Mouse (Mus musculus) limb, embryonic 13.5 days (tissue): Measurements from ENCODE around the gene Ces2f. TPM values are rescaled to one million over a fixed set of nuclear protein-coding genes. Genes with fewer than 3 reads are reported as not detected.
"Not testable (repeated sequence)": the region's sequence is repeated elsewhere in the genome, so short reads cannot be mapped to it uniquely, and the experiment has no call there.

ENCODE experiments used
- ATAC-seq: fragments of 200-750 bp; cut with Nextera tagmentation; 2 replicates; pipeline ENCODE4 v1.8.0; 2017; ENCODE audit warnings: low read depth, moderate number of reproducible peaks, moderate TSS enrichment; ENCODE audit not compliant: low FRiP score
- H3K27ac ChIP-seq: fragments of 300-500 bp; sonication (generic); 2 replicates; pipeline ENCODE4 v1.5.1; 2015; ENCODE audit warnings: inconsistent platforms, mild to moderate bottlenecking, moderate library complexity
- H3K27me3 ChIP-seq: fragments of 300-500 bp; sonication (generic); 2 replicates; pipeline ENCODE4 v1.6.1; 2015; ENCODE audit warnings: mild to moderate bottlenecking, inconsistent platforms
- H3K36me3 ChIP-seq: fragments of 300-500 bp; sonication (generic); 2 replicates; pipeline ENCODE4 v1.6.1; 2015; ENCODE audit warnings: inconsistent platforms, mild to moderate bottlenecking, moderate library complexity
- H3K4me1 ChIP-seq: fragments of 300-500 bp; sonication (generic); 2 replicates; pipeline ENCODE4 v1.6.1; 2015; ENCODE audit warnings: inconsistent platforms
- H3K4me2 ChIP-seq: fragments of 300-500 bp; sonication (generic); replicated peaks from 2 replicates; pipeline ENCODE4 v1.6.1; 2015; ENCODE audit warnings: inconsistent platforms, mild to moderate bottlenecking, moderate library complexity
- H3K4me3 ChIP-seq: fragments of 300-500 bp; sonication (generic); 2 replicates; pipeline ENCODE4 v1.5.1; 2015; ENCODE audit warnings: moderate library complexity, mild to moderate bottlenecking, inconsistent platforms
- H3K9ac ChIP-seq: fragments of 300-500 bp; sonication (generic); 2 replicates; pipeline ENCODE4 v1.6.1; 2015; ENCODE audit warnings: mild to moderate bottlenecking, inconsistent platforms
- H3K9me3 ChIP-seq: fragments of 300-500 bp; sonication (generic); 2 replicates; pipeline ENCODE4 v1.6.1; 2016; ENCODE audit warnings: inconsistent platforms
- WGBS: fragments of 180-500 bp; shearing (Covaris S2); methylation state at CpG from one replicate; pipeline ENCODE4 v1.1.7; 2015; 5-methylcytosine and 5-hydroxymethylcytosine counted together
- polyA plus RNA-seq: library from polyadenylated mRNA; unstranded; fragments of >200 nt; fragmentation: Nextera tagmentation; extraction: Ambion mirVana; gene quantifications from 2 replicates; pipeline ENCODE4 v1.2.1, GENCODE M21; 2015

The Ces2f gene
- 0.06 and 0.13 TPM in 2 replicates for polyA plus RNA-seq

DNA sequence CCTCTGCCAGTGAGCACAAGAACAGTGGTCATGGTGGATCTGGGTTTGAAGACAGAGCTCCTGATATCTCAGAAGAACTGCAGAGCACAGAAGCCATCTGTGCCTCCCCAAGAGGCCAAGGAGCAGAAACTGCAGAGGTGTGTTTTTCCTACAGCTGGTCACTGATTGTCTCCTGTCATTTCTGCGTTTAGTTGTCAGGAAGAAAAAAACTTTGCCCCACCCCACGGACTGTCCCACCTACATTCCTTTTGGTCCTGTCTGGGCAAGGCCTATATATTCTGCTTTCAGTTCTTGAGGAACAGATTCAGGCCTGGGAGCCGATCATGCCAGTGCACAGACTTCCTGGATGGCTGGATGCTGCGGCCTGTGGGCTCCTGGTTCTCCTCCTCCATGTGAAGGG is at the start of gene Ces2f:
Ces2f (plus strand) TSS at position 301 of the 400 bp plus-strand sequence.
- no peak within 1 kb of the TSS for H3K4me2 ChIP-seq
- no peak for ATAC-seq

GRCm38 (mm10) chr8:104901746-104902145 is 45.4 kb upstream of the Ces2f start:
- Histone ChIP-seq H3K9me3 (no peaks in the 10 kb centered on the region), H3K36me3 (no peaks in the 10 kb centered on the region), H3K4me2 (no peak overlapping the region), H3K27ac (no peak overlapping the region), H3K9ac (no peak overlapping the region), H3K4me3 (no peak overlapping the region), H3K27me3 (no peaks in the 10 kb centered on the region), H3K4me1 (no peaks in the 10 kb centered on the region)
- no peak for ATAC-seq
- WGBS = 80% methylated on average over 2 of the region's 2 CpGs

More for the DNA sequence above, at the start of gene Ces2f:
- H3K27me3 ChIP-seq = no peaks in the 10 kb centered on the region
- H3K9ac ChIP-seq = no peak within 1 kb of the TSS
- WGBS = 81% methylated on average over 4 of the region's 4 CpGs
- no peak within 1 kb of the TSS for H3K27ac ChIP-seq
- no peaks in the 10 kb centered on the region for H3K36me3 ChIP-seq
- no peaks in the 10 kb centered on the region for H3K9me3 ChIP-seq
- no peaks in the 10 kb centered on the region for H3K4me1 ChIP-seq
- H3K4me3 ChIP-seq = no peak within 1 kb of the TSS

- Histone ChIP-seq H3K4me1 (no peaks in the 10 kb centered on the region), H3K4me2 (no peak overlapping the region), H3K27me3 (no peaks in the 10 kb centered on the region), H3K9me3 (no peaks in the 10 kb centered on the region), H3K9ac (no peak overlapping the region), H3K27ac (no peak overlapping the region), H3K4me3 (no peak overlapping the region), H3K36me3 (no peaks in the 10 kb centered on the region)
- 58% methylated on average over 1 of the region's 1 CpGs for WGBS
- no peak for ATAC-seq
These were observed 40.0 kb upstream of the Ces2f start for GRCm38 (mm10) chr8:104907111-104907510.

DNA sequence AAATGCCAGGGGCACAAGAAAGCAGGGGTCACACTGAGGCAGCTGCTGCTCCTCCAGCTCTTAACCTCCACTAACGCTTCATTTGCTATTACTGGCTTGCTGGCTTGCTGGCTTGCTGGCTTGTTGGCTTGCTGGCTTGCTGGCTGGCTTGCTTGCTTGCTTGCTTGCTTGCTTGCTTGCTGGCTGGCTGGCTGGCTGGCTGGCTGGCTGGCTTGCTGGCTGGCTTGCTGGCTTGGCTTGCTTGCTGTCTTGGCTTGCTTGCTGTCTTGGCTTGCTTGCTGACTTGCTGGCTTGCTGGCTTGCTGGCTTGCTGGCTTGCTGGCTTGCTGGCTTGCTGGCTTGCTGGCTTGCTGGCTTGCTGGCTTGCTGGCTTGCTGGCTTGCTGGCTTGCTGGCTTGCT is 38.1 kb upstream of the Ces2f start:
- not testable (repeated sequence) for ATAC-seq, H3K4me1 ChIP-seq, H3K9ac ChIP-seq, H3K27me3 ChIP-seq, H3K9me3 ChIP-seq, H3K4me3 ChIP-seq, H3K27ac ChIP-seq, H3K4me2 ChIP-seq, H3K36me3 ChIP-seq
- WGBS = 65% methylated on average over 1 of the region's 1 CpGs

- not testable (repeated sequence) for H3K4me3 ChIP-seq, H3K4me1 ChIP-seq, ATAC-seq, H3K9me3 ChIP-seq, H3K27ac ChIP-seq, H3K27me3 ChIP-seq, H3K4me2 ChIP-seq, H3K36me3 ChIP-seq, H3K9ac ChIP-seq
- 96% methylated on average over 10 of the region's 10 CpGs for WGBS
These were observed 37.5 kb upstream of the Ces2f start for GRCm38 (mm10) chr8:104909651-104910050.

GRCm38 (mm10) chr8:104925972-104926596 is 21.1 kb upstream of the Ces2f start, which contains the start of gene Ces2e:
Gene Ces2e (plus strand): TSS chr8:104926260.
- H3K9ac ChIP-seq = no peak within 1 kb of the TSS
- WGBS = 63% methylated on average over 5 of the region's 5 CpGs
- ATAC-seq = no peak

DNA sequence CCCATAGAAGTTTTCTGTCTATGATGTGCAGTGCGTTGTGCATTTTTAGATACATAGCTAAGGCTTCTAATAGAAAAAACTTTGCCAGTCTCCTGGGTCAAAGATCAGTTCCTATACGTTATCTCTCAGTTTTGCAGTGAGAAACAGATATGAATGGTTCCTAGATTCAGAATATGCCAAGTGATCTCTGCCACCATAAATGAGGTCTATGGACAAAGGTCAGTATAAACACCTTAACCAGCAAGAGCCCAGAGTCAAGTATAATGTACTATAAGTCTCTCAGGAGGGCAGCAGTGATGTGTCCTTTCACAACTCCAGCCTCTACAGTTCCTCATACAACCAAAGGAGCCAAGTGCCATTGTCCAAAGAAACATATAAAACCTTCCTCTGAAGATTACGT is 19.9 kb upstream of the Ces2f start:
- ATAC-seq = no peak
- Histone ChIP-seq H3K27ac (no peak overlapping the region), H3K9ac (no peak overlapping the region), H3K4me3 (no peak overlapping the region), H3K36me3 (no peaks in the 10 kb centered on the region), H3K4me2 (no peak overlapping the region), H3K9me3 (no peaks in the 10 kb centered on the region), H3K27me3 (no peaks in the 10 kb centered on the region), H3K4me1 (no peaks in the 10 kb centered on the region)
- WGBS = 84% methylated on average over 3 of the region's 3 CpGs

More at GRCm38 (mm10) chr8:104925972-104926596, 21.1 kb upstream of the Ces2f start, which contains the start of gene Ces2e:
- H3K9me3 ChIP-seq = no peaks in the 10 kb centered on the region
- H3K27ac ChIP-seq = no peak within 1 kb of the TSS
- no peak within 1 kb of the TSS for H3K4me3 ChIP-seq
- no peak within 1 kb of the TSS for H3K4me2 ChIP-seq
- no peaks in the 10 kb centered on the region for H3K27me3 ChIP-seq
- H3K36me3 ChIP-seq = no peaks in the 10 kb centered on the region
- H3K4me1 ChIP-seq = no peaks in the 10 kb centered on the region

GRCm38 (mm10) chr8:104944665-104945064 is 2.5 kb upstream of the Ces2f start:
- no peak overlapping the region for H3K4me3 ChIP-seq
- no peak overlapping the region for H3K4me2 ChIP-seq
- WGBS = 81% methylated on average over 2 of the region's 2 CpGs
- H3K27ac ChIP-seq = no peak overlapping the region
- H3K36me3 ChIP-seq = no peaks in the 10 kb centered on the region
- H3K9me3 ChIP-seq = no peaks in the 10 kb centered on the region
- H3K4me1 ChIP-seq = no peaks in the 10 kb centered on the region
- no peak overlapping the region for H3K9ac ChIP-seq
- no peak for ATAC-seq
- no peaks in the 10 kb centered on the region for H3K27me3 ChIP-seq

DNA sequence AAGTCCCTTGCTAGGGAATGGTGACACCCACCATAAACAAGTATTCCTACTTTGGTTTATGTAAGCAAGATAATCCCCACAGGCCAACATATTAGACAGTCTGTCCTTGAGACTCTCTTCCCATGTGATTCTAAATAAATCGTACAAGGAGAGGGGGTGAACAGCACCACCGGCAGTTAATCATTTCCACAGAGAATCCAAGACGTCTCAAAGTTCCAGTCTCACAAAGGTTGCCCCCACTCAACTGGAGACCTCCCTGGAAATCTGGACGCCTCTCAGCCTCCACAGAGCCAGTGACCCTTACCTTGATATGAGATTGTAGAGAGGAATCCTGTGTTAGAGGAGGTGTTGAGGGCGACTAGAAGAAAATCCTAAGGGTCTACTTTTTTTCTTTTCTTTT is 1.9 kb downstream of the Ces2f start:
- no peaks in the 10 kb centered on the region for H3K4me1 ChIP-seq
- H3K4me2 ChIP-seq = no peak overlapping the region
- H3K36me3 ChIP-seq = no peaks in the 10 kb centered on the region
- 81% methylated on average over 5 of the region's 5 CpGs for WGBS
- H3K27ac ChIP-seq = no peak overlapping the region
- no peaks in the 10 kb centered on the region for H3K27me3 ChIP-seq
- H3K9ac ChIP-seq = no peak overlapping the region
- no peak overlapping the region for H3K4me3 ChIP-seq
- H3K9me3 ChIP-seq = no peaks in the 10 kb centered on the region
- ATAC-seq = no peak

DNA sequence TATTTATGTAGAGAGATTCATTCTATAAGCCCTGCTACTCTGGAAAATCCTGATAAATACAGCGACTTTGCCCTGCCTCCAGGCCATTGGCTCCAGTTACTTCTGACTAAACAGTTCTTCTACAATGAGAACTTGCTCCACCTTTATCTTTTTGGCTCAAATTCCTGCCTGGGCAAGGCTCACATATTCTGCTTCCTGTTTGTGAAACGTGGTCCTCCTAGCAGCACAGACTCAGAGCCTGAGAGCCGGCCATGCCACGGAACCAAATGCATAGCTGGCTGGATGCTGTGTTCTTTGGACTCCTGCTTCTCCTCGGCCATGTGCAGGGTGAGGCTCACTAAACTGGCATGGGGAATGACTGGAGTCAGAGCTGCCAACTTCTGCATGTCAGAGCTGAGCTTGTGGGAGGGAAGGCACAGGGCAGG is 14.4 kb downstream of the Ces2f start, which contains the start of gene Ces2g:
Ces2g (plus strand) TSS at position 182 of the 425 bp plus-strand sequence.
- H3K27ac ChIP-seq = no peak within 1 kb of the TSS

GRCm38 (mm10) chr8:104962229-104962901 is 15.2 kb downstream of the Ces2f start:
- Histone ChIP-seq H3K9ac (no peak overlapping the region), H3K27ac (no peak overlapping the region), H3K4me2 (no peak overlapping the region), H3K9me3 (no peaks in the 10 kb centered on the region), H3K4me1 (no peaks in the 10 kb centered on the region), H3K4me3 (no peak overlapping the region), H3K27me3 (no peaks in the 10 kb centered on the region), H3K36me3 (no peaks in the 10 kb centered on the region)
- 74% methylated on average over 8 of the region's 8 CpGs for WGBS
- no peak for ATAC-seq

More for the DNA sequence above, 14.4 kb downstream of the Ces2f start, which contains the start of gene Ces2g:
- Histone ChIP-seq H3K4me1 (no peaks in the 10 kb centered on the region), H3K27me3 (no peaks in the 10 kb centered on the region), H3K4me2 (no peak within 1 kb of the TSS), H3K36me3 (no peaks in the 10 kb centered on the region), H3K4me3 (no peak within 1 kb of the TSS), H3K9ac (no peak within 1 kb of the TSS), H3K9me3 (no peaks in the 10 kb centered on the region)
- ATAC-seq = no peak
- WGBS = 61% methylated on average over 5 of the region's 5 CpGs

DNA sequence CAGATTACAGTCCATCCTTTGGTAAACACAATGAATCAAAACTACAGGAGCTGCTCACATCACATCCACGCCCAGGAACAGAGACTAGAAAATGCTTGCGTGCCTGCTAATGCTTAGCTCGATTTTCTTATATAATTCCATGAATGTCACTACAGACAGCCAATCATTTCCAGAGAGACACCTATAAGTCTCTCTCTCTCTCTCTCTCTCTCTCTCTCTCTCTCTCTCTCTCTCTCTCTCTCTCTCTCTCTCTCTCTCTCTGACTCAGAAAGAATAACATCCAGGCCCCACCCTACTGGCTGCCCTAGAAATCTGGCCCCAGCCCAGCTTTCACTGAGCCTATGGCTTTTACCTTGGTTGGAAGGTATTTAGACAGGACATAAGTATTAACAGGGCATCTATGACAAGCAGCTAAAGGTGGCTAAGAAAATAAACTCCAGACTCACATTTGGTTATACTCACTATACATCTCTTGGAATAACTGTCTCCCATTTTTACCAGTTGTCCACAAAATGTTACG is 16.3 kb downstream of the Ces2f start:
- no peak overlapping the region for H3K4me3 ChIP-seq
- H3K36me3 ChIP-seq = no peaks in the 10 kb centered on the region
- H3K9me3 ChIP-seq = no peaks in the 10 kb centered on the region
- no peaks in the 10 kb centered on the region for H3K4me1 ChIP-seq
- H3K9ac ChIP-seq = no peak overlapping the region
- no peak for ATAC-seq
- no peak overlapping the region for H3K4me2 ChIP-seq
- H3K27ac ChIP-seq = no peak overlapping the region
- 83% methylated on average over 4 of the region's 4 CpGs for WGBS
- H3K27me3 ChIP-seq = no peaks in the 10 kb centered on the region
